In genomic region chr15:88866934-88867356, GRCm38 (mm10) we compare ENCODE assay signal across 10 mouse cellular contexts. TPM values are rescaled to one million over a fixed set of nuclear protein-coding genes. Genes with fewer than 3 reads are reported as not detected.
DNase-seq lines count a peak whose midpoint lies in the region; ATAC-seq and TF ChIP-seq lines count a peak whose summit lies in the region.
"Had no signal": no experiment of that assay in that cellular context is flagged by ENCODE, and none has a peak within 500 bp of the region (broad histone marks: within the 10 kb centered on the region; RNA-seq: fewer than 3 reads in every experiment).

No protein-coding gene starts in this region.

- no peaks in the 10 kb centered on the region for H3K9me3 ChIP-seq in heart, embryonic 15.5 days (replicated peaks)
- peaks cover 27% of the 10 kb centered on the region for H3K9me3 ChIP-seq in E14TG2a.4 (ENCODE audit: low read length)
- H3K9me3 ChIP-seq: midbrain, embryonic 15.5 days had no signal

- peak overlapping the region; percentile 95 for H3K27ac ChIP-seq in heart, embryonic 15.5 days
- H3K27ac ChIP-seq: midbrain, embryonic 15.5 days had no signal

- H3K9ac ChIP-seq in heart, embryonic 15.5 days = 0 out of 2 replicates have a peak overlapping the region, but pooled peaks have one; percentile 19
- H3K9ac ChIP-seq: midbrain, embryonic 15.5 days had no signal

- no peak for ATAC-seq in heart, embryonic 15.5 days (replicated peaks; ENCODE audit: insufficient number of reproducible peaks, insufficient read depth, low FRiP score, low read depth)
- no peak for ATAC-seq in megakaryocyte progenitor cell, adult 5-6 weeks (replicated peaks; ENCODE audit: poor library complexity)
- ATAC-seq: midbrain, embryonic 15.5 days had no signal

- H3K36me3 ChIP-seq in heart, embryonic 15.5 days = peaks cover 22% of the 10 kb centered on the region
- H3K36me3 ChIP-seq in E14TG2a.4 (ENCODE audit: insufficient read depth, low read length) = peaks cover 52% of the 10 kb centered on the region

- no peak overlapping the region for H3K4me3 ChIP-seq in heart, embryonic 15.5 days
- peak overlapping the region; percentile 95 for H3K4me3 ChIP-seq in E14TG2a.4 (replicated peaks; ENCODE audit: low read length)
- H3K4me3 ChIP-seq: midbrain, embryonic 15.5 days had no signal

- TF ChIP-seq CTCF in E14TG2a.4 (conservative IDR thresholded peaks at IDR 0.05; ENCODE audit: low read length) = no peak

- no peak for DNase-seq in heart, postnatal 25 days (ENCODE audit: low spot score)
- peak; percentile 53 for DNase-seq in adrenal gland, postnatal 14 days
- DNase-seq in kidney, postnatal 36 days = peak; percentile 69 to 74
- no peak for DNase-seq in spleen, adult 12 weeks (ENCODE audit: low spot score)
- DNase-seq in ovary, postnatal 14 days (ENCODE audit: low spot score) = no peak
- DNase-seq: thymus, adult 18-20 months had no signal

- WGBS in heart, embryonic 15.5 days = 24% methylated on average over 7 of the region's 7 CpGs

- intact Hi-C loops in heart, postnatal 25 days (cut with DNase I) = no loop called here

- H3K4me2 ChIP-seq in heart, embryonic 15.5 days = peak overlapping the region; percentile 47
- H3K4me2 ChIP-seq: midbrain, embryonic 15.5 days had no signal

- H3K27me3 ChIP-seq in heart, embryonic 15.5 days = no peaks in the 10 kb centered on the region
- H3K27me3 ChIP-seq in E14TG2a.4 (ENCODE audit: insufficient read depth, low read length) = no peaks in the 10 kb centered on the region
- H3K27me3 ChIP-seq: midbrain, embryonic 15.5 days had no signal

- peaks cover 46% of the 10 kb centered on the region for H3K4me1 ChIP-seq in heart, embryonic 15.5 days (replicated peaks)
- peaks cover 45% of the 10 kb centered on the region for H3K4me1 ChIP-seq in E14TG2a.4 (replicated peaks; ENCODE audit: low read depth, low read length)

RNA-seq across cellular contexts. Expression of gene Pim3, which starts 5.0 kb away (rescaled TPM):
- 61.4 and 71.9 TPM in 2 replicates for polyA plus RNA-seq in heart, embryonic 15.5 days (2015; fragmentation: Nextera tagmentation; extraction: Ambion mirVana)
- 10 to 100 TPM; 86.8 to 98.2 TPM for total RNA-seq in heart, postnatal 25 days (2021)
- 70.9 and 76.5 TPM in 2 replicates for total RNA-seq in adrenal gland, postnatal 14 days (2021)
- total RNA-seq in megakaryocyte progenitor cell, adult 5-6 weeks (2015) = 11.0 and 18.0 TPM in 2 replicates
- 11.1 and 14.3 TPM in 2 replicates for total RNA-seq in megakaryocyte progenitor cell, adult 5-6 weeks (2017)

RNA-seq across cellular contexts. Expression of gene Creld2, which starts 47.5 kb away (rescaled TPM):
- polyA plus RNA-seq in heart, embryonic 15.5 days (2015; fragmentation: Nextera tagmentation; extraction: Ambion mirVana) = 47.5 and 62.1 TPM in 2 replicates
- total RNA-seq in heart, postnatal 25 days (2021) = 10 to 100 TPM; 24.7 to 27.3 TPM
- 33.0 and 35.0 TPM in 2 replicates for total RNA-seq in adrenal gland, postnatal 14 days (2021)
- 65.2 and 68.1 TPM in 2 replicates for total RNA-seq in megakaryocyte progenitor cell, adult 5-6 weeks (2015)
- 117 and 124 TPM in 2 replicates for total RNA-seq in megakaryocyte progenitor cell, adult 5-6 weeks (2017)

RNA-seq across cellular contexts. Expression of gene Alg12, which starts 47.8 kb away (rescaled TPM):
- 8.6 and 11.2 TPM in 2 replicates for polyA plus RNA-seq in heart, embryonic 15.5 days (2015; fragmentation: Nextera tagmentation; extraction: Ambion mirVana)
- total RNA-seq in heart, postnatal 25 days (2021) = 10 to 100 TPM; 10.7 TPM
- total RNA-seq in adrenal gland, postnatal 14 days (2021) = 14.3 and 14.8 TPM in 2 replicates
- 10.9 and 18.2 TPM in 2 replicates for total RNA-seq in megakaryocyte progenitor cell, adult 5-6 weeks (2015)
- total RNA-seq in megakaryocyte progenitor cell, adult 5-6 weeks (2017) = 7.9 and 10.3 TPM in 2 replicates

Comparison
In these comparisons a context has a peak if more than half of its experiments do, and no peak if none do; other contexts are left out.
1. DNase-seq: peak in adrenal gland, postnatal 14 days (single experiment) and kidney, postnatal 36 days (2 of 2); none in heart, postnatal 25 days (single experiment), spleen, adult 12 weeks (single experiment) and ovary, postnatal 14 days (single experiment).